Mouse (Mus musculus): ENCODE data around the gene P2rx4. TPM values are rescaled to one million over a fixed set of nuclear protein-coding genes. Genes with fewer than 3 reads are reported as not detected.
A peak's percentile ranks its signal among the peaks of the same experiment; 100 is the strongest.

P2rx4 gene
- total and polyA plus RNA-seq, 2 experiments, result 43.2 to 59.5 TPM

- TF ChIP-seq POLR2A (IDR thresholded peaks at IDR 0.05; ENCODE audit: extremely low read depth, insufficient read depth, low read length), result no peak
- TF ChIP-seq CTCF (IDR thresholded peaks at IDR 0.05; ENCODE audit: low read depth, low read length), result no peak
- WGBS, result 31% methylated on average over 4 of the region's 4 CpGs
- Histone ChIP-seq H3K27ac (replicated peaks; ENCODE audit: insufficient read depth, low read depth, low read length) (peak overlapping the region; percentile 18), H3K79me2 (ENCODE audit: control insufficient read depth, insufficient read depth, low read length) (no peaks in the 10 kb centered on the region), H3K4me1 (ENCODE audit: control insufficient read depth, insufficient read depth, low read length) (peaks cover 17% of the 10 kb centered on the region), H3K9ac (ENCODE audit: low read depth, low read length) (no peak overlapping the region), H3K4me3 (ENCODE audit: insufficient read depth, low read depth, low read length) (no peak overlapping the region), H3K36me3 (ENCODE audit: control insufficient read depth, insufficient read depth, low read length) (no peaks in the 10 kb centered on the region), H3K27me3 (ENCODE audit: control insufficient read depth, insufficient read depth, low read length) (no peaks in the 10 kb centered on the region)
- DNase-seq (ENCODE audit: extremely low read depth, low read depth, low spot score), result peak; percentile 82
Observed at GRCm38 (mm10) chr5:122704571-122704970, 2.8 kb upstream of the P2rx4 start.

- Histone ChIP-seq H3K36me3 (ENCODE audit: control insufficient read depth, insufficient read depth, low read length) (no peaks in the 10 kb centered on the region), H3K27me3 (ENCODE audit: control insufficient read depth, insufficient read depth, low read length) (no peaks in the 10 kb centered on the region), H3K9ac (ENCODE audit: low read depth, low read length) (no peak overlapping the region), H3K27ac (replicated peaks; ENCODE audit: insufficient read depth, low read depth, low read length) (no peak overlapping the region), H3K4me3 (ENCODE audit: insufficient read depth, low read depth, low read length) (no peak overlapping the region), H3K79me2 (ENCODE audit: control insufficient read depth, insufficient read depth, low read length) (peaks cover 4% of the 10 kb centered on the region; the same call in 1 of the 2 replicates), H3K4me1 (ENCODE audit: control insufficient read depth, insufficient read depth, low read length) (peaks cover 17% of the 10 kb centered on the region)
- DNase-seq (ENCODE audit: extremely low read depth, low read depth, low spot score), result no peak
- TF ChIP-seq POLR2A (IDR thresholded peaks at IDR 0.05; ENCODE audit: extremely low read depth, insufficient read depth, low read length) (no peak), CTCF (IDR thresholded peaks at IDR 0.05; ENCODE audit: low read depth, low read length) (no peak)
- 41% methylated on average over 3 of the region's 3 CpGs for WGBS
Observed at GRCm38 (mm10) chr5:122705174-122705573, 2.2 kb upstream of the P2rx4 start.

- no peak for DNase-seq (ENCODE audit: extremely low read depth, low read depth, low spot score)
- Histone ChIP-seq H3K4me1 (ENCODE audit: control insufficient read depth, insufficient read depth, low read length) (peaks cover 13% of the 10 kb centered on the region), H3K9ac (ENCODE audit: low read depth, low read length) (peak overlapping the region; percentile 88), H3K4me3 (ENCODE audit: insufficient read depth, low read depth, low read length) (peak overlapping the region; percentile 77), H3K79me2 (ENCODE audit: control insufficient read depth, insufficient read depth, low read length) (peaks cover 4% of the 10 kb centered on the region; the same call in 1 of the 2 replicates), H3K27ac (replicated peaks; ENCODE audit: insufficient read depth, low read depth, low read length) (peak overlapping the region; percentile 93), H3K27me3 (ENCODE audit: control insufficient read depth, insufficient read depth, low read length) (no peaks in the 10 kb centered on the region), H3K36me3 (ENCODE audit: control insufficient read depth, insufficient read depth, low read length) (no peaks in the 10 kb centered on the region)
- WGBS, result 45% methylated on average over 5 of the region's 5 CpGs
- no peak for TF ChIP-seq CTCF (IDR thresholded peaks at IDR 0.05; ENCODE audit: low read depth, low read length)
- no peak for TF ChIP-seq POLR2A (IDR thresholded peaks at IDR 0.05; ENCODE audit: extremely low read depth, insufficient read depth, low read length)
Observed at GRCm38 (mm10) chr5:122706917-122707275, 448 bp upstream of the P2rx4 start.

- H3K9ac ChIP-seq (ENCODE audit: low read depth, low read length), result no peak overlapping the region
- peaks cover 4% of the 10 kb centered on the region; the same call in 1 of the 2 replicates for H3K79me2 ChIP-seq (ENCODE audit: control insufficient read depth, insufficient read depth, low read length)
- no peak overlapping the region for H3K4me3 ChIP-seq (ENCODE audit: insufficient read depth, low read depth, low read length)
- H3K36me3 ChIP-seq (ENCODE audit: control insufficient read depth, insufficient read depth, low read length), result no peaks in the 10 kb centered on the region
- DNase-seq (ENCODE audit: extremely low read depth, low read depth, low spot score), result no peak
- 84% methylated on average over 6 of the region's 6 CpGs for WGBS
- peaks cover 13% of the 10 kb centered on the region for H3K4me1 ChIP-seq (ENCODE audit: control insufficient read depth, insufficient read depth, low read length)
- peak overlapping the region; percentile 18; the same call in 1 of the 2 replicates for H3K27ac ChIP-seq (replicated peaks; ENCODE audit: insufficient read depth, low read depth, low read length)
- TF ChIP-seq CTCF (IDR thresholded peaks at IDR 0.05; ENCODE audit: low read depth, low read length) (no peak), POLR2A (IDR thresholded peaks at IDR 0.05; ENCODE audit: extremely low read depth, insufficient read depth, low read length) (no peak)
- H3K27me3 ChIP-seq (ENCODE audit: control insufficient read depth, insufficient read depth, low read length), result no peaks in the 10 kb centered on the region
Observed at GRCm38 (mm10) chr5:122708819-122709218, 1.5 kb downstream of the P2rx4 start.

GRCm38 (mm10) chr5:122715723-122716122 is 8.4 kb downstream of the P2rx4 start:
- no peak for DNase-seq (ENCODE audit: extremely low read depth, low read depth, low spot score)
- 96% methylated on average over 1 of the region's 1 CpGs for WGBS
- Histone ChIP-seq H3K4me1 (ENCODE audit: control insufficient read depth, insufficient read depth, low read length) (no peaks in the 10 kb centered on the region), H3K79me2 (ENCODE audit: control insufficient read depth, insufficient read depth, low read length) (no peaks in the 10 kb centered on the region; the same call in 1 of the 2 replicates), H3K27ac (replicated peaks; ENCODE audit: insufficient read depth, low read depth, low read length) (no peak overlapping the region), H3K4me3 (ENCODE audit: insufficient read depth, low read depth, low read length) (no peak overlapping the region), H3K27me3 (ENCODE audit: control insufficient read depth, insufficient read depth, low read length) (no peaks in the 10 kb centered on the region), H3K36me3 (ENCODE audit: control insufficient read depth, insufficient read depth, low read length) (peaks cover 25% of the 10 kb centered on the region), H3K9ac (ENCODE audit: low read depth, low read length) (no peak overlapping the region)
- no peak for TF ChIP-seq CTCF (IDR thresholded peaks at IDR 0.05; ENCODE audit: low read depth, low read length)
- no peak for TF ChIP-seq POLR2A (IDR thresholded peaks at IDR 0.05; ENCODE audit: extremely low read depth, insufficient read depth, low read length)

- Histone ChIP-seq H3K36me3 (ENCODE audit: control insufficient read depth, insufficient read depth, low read length) (peaks cover 25% of the 10 kb centered on the region), H3K27me3 (ENCODE audit: control insufficient read depth, insufficient read depth, low read length) (no peaks in the 10 kb centered on the region), H3K4me1 (ENCODE audit: control insufficient read depth, insufficient read depth, low read length) (no peaks in the 10 kb centered on the region), H3K4me3 (ENCODE audit: insufficient read depth, low read depth, low read length) (no peak overlapping the region), H3K9ac (ENCODE audit: low read depth, low read length) (no peak overlapping the region), H3K79me2 (ENCODE audit: control insufficient read depth, insufficient read depth, low read length) (no peaks in the 10 kb centered on the region; the same call in 1 of the 2 replicates), H3K27ac (replicated peaks; ENCODE audit: insufficient read depth, low read depth, low read length) (no peak overlapping the region)
- DNase-seq (ENCODE audit: extremely low read depth, low read depth, low spot score), result no peak
- over 99% methylated on average over 2 of the region's 2 CpGs for WGBS
- TF ChIP-seq POLR2A (IDR thresholded peaks at IDR 0.05; ENCODE audit: extremely low read depth, insufficient read depth, low read length) (no peak), CTCF (IDR thresholded peaks at IDR 0.05; ENCODE audit: low read depth, low read length) (no peak)
Observed at GRCm38 (mm10) chr5:122716793-122717192, 9.4 kb downstream of the P2rx4 start.

Data from liver, adult 2 months (tissue).